Mouse (Mus musculus): ENCODE results near the gene Smcp. TPM values are rescaled to one million over a fixed set of nuclear protein-coding genes. Genes with fewer than 3 reads are reported as not detected.

The Smcp gene
- polyA plus RNA-seq, 1 experiment from 2014 or later, result not detected

DNA sequence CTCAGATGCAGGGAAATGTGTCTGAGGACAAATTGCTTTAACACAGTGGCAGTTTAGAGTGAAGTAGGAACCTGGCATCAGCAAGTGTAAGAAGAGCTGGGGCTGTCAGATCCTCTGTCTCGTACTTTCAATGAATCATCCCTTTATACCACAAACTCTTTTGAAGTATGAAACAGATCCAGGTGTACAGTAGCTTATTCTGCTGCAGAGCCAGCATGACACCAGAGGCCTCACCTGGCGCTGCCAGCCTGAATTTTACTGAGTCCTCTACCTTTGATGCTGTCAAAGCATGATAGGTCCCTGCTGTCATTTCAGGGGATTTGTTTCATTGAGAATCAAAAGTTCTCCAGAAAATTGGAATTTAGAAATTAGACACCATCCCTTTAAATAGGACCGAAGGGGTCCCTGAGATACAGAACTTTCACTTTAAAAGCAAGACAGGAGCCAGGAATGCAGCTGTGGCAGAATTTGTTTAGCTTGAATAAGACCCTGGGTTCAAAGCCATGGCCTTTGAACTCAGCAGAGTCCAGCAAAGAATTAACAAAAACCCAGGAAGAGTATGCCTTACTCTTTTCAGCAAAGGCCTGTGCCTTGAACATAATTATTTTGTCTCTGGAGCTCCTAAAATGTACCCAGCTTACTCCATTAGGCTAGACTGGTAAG, 5.5 kb downstream of the Smcp start:
- no peak overlapping the region for H3K4me3 ChIP-seq
- H3K4me1 ChIP-seq, result no peaks in the 10 kb centered on the region
- no peak overlapping the region for H3K27ac ChIP-seq
- no peak overlapping the region for H3K9ac ChIP-seq
- no peaks in the 10 kb centered on the region for H3K36me3 ChIP-seq (ENCODE audit: poor library complexity, severe bottlenecking)
- no peak for ATAC-seq
- WGBS, result 60% methylated on average over 3 of the region's 3 CpGs
- H3K9me3 ChIP-seq (replicated peaks), result no peaks in the 10 kb centered on the region
- H3K27me3 ChIP-seq, result no peaks in the 10 kb centered on the region
- no peak overlapping the region for H3K4me2 ChIP-seq

GRCm38 (mm10) chr3:92579508-92579907, 9.3 kb downstream of the Smcp start:
- H3K4me1 ChIP-seq, result no peaks in the 10 kb centered on the region
- H3K27me3 ChIP-seq, result no peaks in the 10 kb centered on the region
- H3K36me3 ChIP-seq (ENCODE audit: poor library complexity, severe bottlenecking), result no peaks in the 10 kb centered on the region
- WGBS, result 60% methylated on average over 1 of the region's 1 CpGs
- H3K9me3 ChIP-seq (replicated peaks), result no peaks in the 10 kb centered on the region
- H3K4me3 ChIP-seq, result no peak overlapping the region
- H3K4me2 ChIP-seq, result no peak overlapping the region
- no peak for ATAC-seq
- no peak overlapping the region for H3K9ac ChIP-seq
- no peak overlapping the region for H3K27ac ChIP-seq

- H3K4me1 ChIP-seq, result no peaks in the 10 kb centered on the region
- no peaks in the 10 kb centered on the region for H3K9me3 ChIP-seq (replicated peaks)
- no peaks in the 10 kb centered on the region for H3K36me3 ChIP-seq (ENCODE audit: poor library complexity, severe bottlenecking)
- H3K4me3 ChIP-seq, result no peak overlapping the region
- no peak for ATAC-seq
- no peaks in the 10 kb centered on the region for H3K27me3 ChIP-seq
- no peak overlapping the region for H3K27ac ChIP-seq
- H3K9ac ChIP-seq, result no peak overlapping the region
- WGBS, result 67% methylated on average over 4 of the region's 4 CpGs
- H3K4me2 ChIP-seq, result no peak overlapping the region
Observed at GRCm38 (mm10) chr3:92578652-92579413, 10.0 kb downstream of the Smcp start.

DNA sequence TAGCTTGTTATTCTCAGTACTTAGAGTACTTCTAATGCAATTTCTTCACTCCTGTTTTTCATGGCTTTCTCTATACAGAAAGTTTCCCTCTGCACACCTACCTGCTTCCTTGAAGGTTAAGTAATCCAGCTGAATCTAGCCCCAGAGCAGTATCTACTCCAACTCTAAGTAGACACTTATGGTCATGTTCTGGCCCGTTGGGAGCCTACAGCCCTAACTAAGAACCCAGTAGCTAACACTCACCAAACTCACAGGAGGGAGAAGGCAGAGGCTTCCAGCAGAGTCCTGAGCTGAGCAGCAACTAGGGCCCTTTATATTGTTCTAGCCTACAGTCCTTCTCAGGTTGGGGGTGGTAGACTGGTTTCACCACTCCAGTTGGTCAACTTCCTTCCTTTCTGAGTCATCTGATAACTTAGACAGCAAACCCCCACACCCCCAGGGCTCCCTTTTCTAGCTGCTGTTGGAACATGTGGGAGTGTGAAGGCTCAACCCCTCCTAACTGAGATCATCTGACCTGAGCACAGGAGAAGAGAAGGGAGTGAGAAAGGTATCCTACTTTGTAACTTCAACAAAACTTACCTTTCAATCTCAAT, 15.3 kb downstream of the Smcp start, which contains the start of gene Ivl:
Gene Ivl (minus strand): TSS at position 287 of the 593 bp plus-strand sequence.
- H3K4me2 ChIP-seq, result no peak within 1 kb of the TSS
- H3K27ac ChIP-seq, result no peak within 1 kb of the TSS
- no peak within 1 kb of the TSS for H3K4me3 ChIP-seq
- no peak within 1 kb of the TSS for H3K9ac ChIP-seq
- WGBS, result 86% methylated on average over 1 of the region's 1 CpGs
- H3K9me3 ChIP-seq (replicated peaks), result no peaks in the 10 kb centered on the region
- H3K4me1 ChIP-seq, result no peaks in the 10 kb centered on the region
- no peaks in the 10 kb centered on the region for H3K27me3 ChIP-seq
- no peak for ATAC-seq
- H3K36me3 ChIP-seq (ENCODE audit: poor library complexity, severe bottlenecking), result no peaks in the 10 kb centered on the region

DNA sequence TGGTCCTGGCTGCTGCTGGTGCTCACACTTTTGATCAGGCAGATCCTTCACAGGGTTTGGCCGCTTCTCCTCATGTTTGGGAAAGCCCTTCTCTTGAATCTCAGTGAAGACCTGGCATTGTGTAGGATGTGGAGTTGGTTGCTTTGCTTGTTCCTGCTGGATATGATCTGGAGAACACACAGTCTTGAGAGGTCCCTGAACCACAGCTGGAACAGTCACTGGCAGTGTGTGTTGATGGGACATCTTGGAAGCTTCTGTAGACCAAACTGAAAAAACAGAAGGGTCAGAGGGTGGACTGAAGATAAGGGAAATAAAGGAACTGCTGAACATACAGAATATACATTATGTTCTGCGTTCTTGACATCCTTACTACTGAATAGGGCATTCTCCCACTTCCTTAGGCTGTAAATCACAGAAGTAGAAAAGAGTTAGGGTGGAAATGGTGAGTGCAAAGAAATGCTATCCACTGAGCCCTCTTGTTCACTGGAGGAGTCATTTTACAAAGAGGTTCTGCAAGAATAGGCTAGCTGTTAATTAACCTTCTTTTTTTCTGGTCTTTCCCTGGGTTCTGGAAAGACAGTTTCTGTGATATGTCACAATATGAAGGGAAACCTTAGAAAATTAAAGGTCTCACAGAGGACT, 16.2 kb downstream of the Smcp start:
- Histone ChIP-seq H3K9me3 (replicated peaks) (no peaks in the 10 kb centered on the region), H3K27ac (no peak overlapping the region), H3K4me2 (no peak overlapping the region), H3K36me3 (ENCODE audit: poor library complexity, severe bottlenecking) (no peaks in the 10 kb centered on the region), H3K4me3 (no peak overlapping the region), H3K27me3 (no peaks in the 10 kb centered on the region), H3K9ac (no peak overlapping the region), H3K4me1 (no peaks in the 10 kb centered on the region)
- no peak for ATAC-seq
- WGBS, result 64% methylated on average over 2 of the region's 2 CpGs

GRCm38 (mm10) chr3:92568752-92569151, 20.0 kb downstream of the Smcp start:
- no peak for ATAC-seq
- Histone ChIP-seq H3K4me3 (no peak overlapping the region), H3K4me2 (no peak overlapping the region), H3K4me1 (no peaks in the 10 kb centered on the region), H3K27me3 (no peaks in the 10 kb centered on the region), H3K9me3 (replicated peaks) (no peaks in the 10 kb centered on the region), H3K9ac (no peak overlapping the region), H3K27ac (no peak overlapping the region), H3K36me3 (ENCODE audit: poor library complexity, severe bottlenecking) (no peaks in the 10 kb centered on the region)
- WGBS, result 89% methylated on average over 2 of the region's 2 CpGs

DNA sequence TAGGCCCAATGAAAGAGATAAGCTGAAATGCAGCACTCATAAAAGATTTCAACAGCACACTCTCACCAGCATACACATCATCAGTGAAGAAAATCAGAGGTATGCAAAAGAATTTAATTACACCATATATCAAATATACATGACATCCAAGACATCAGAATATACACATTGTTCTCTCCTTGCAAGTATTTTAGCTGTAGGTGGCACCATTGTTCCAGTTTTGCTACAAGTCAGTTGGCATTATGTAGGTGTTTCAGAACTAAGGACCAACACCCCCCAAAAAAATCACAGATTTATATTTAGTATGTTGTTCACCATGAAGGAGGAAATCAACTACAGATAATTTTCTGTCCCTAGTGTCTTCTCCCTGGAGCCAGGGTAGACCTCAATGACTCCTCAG, 23.4 kb downstream of the Smcp start:
- Histone ChIP-seq H3K27me3 (no peaks in the 10 kb centered on the region), H3K4me3 (no peak overlapping the region), H3K9me3 (replicated peaks) (no peaks in the 10 kb centered on the region), H3K9ac (no peak overlapping the region), H3K4me1 (no peaks in the 10 kb centered on the region), H3K27ac (no peak overlapping the region), H3K36me3 (ENCODE audit: poor library complexity, severe bottlenecking) (no peaks in the 10 kb centered on the region), H3K4me2 (no peak overlapping the region)
- ATAC-seq, result no peak

GRCm38 (mm10) chr3:92534411-92534810, 54.4 kb downstream of the Smcp start, which contains the start of gene 2310046K23Rik:
Gene 2310046K23Rik, minus strand, starts transcription at chr3:92534511.
- no peaks in the 10 kb centered on the region for H3K27me3 ChIP-seq
- no peak within 1 kb of the TSS for H3K4me2 ChIP-seq
- no peak for ATAC-seq
- no peak within 1 kb of the TSS for H3K9ac ChIP-seq
- no peaks in the 10 kb centered on the region for H3K4me1 ChIP-seq
- no peaks in the 10 kb centered on the region for H3K36me3 ChIP-seq (ENCODE audit: poor library complexity, severe bottlenecking)
- no peaks in the 10 kb centered on the region for H3K9me3 ChIP-seq (replicated peaks)
- 90% methylated on average over 3 of the region's 3 CpGs for WGBS
- no peak within 1 kb of the TSS for H3K4me3 ChIP-seq
- no peak within 1 kb of the TSS for H3K27ac ChIP-seq

Other genes with a start within 250 kb of the Smcp start
- not detected in 2 replicates for gene Sprr2d, start 249.9 kb downstream of the Smcp start, polyA plus RNA-seq (2015; fragmentation: Nextera tagmentation; extraction: Ambion mirVana)
- gene Sprr2e, start 236.9 kb downstream of the Smcp start, polyA plus RNA-seq (2015; fragmentation: Nextera tagmentation; extraction: Ambion mirVana), result not detected in 2 replicates
- gene Sprr2f, start 223.8 kb downstream of the Smcp start, polyA plus RNA-seq (2015; fragmentation: Nextera tagmentation; extraction: Ambion mirVana), result not detected in 2 replicates
- gene Sprr2h, start 203.3 kb downstream of the Smcp start, polyA plus RNA-seq (2015; fragmentation: Nextera tagmentation; extraction: Ambion mirVana), result not detected in 2 replicates
- gene Sprr2i, start 181.0 kb downstream of the Smcp start, polyA plus RNA-seq (2015; fragmentation: Nextera tagmentation; extraction: Ambion mirVana), result not detected in 2 replicates
- not detected in 2 replicates for gene Sprr2j-ps, start 170.9 kb downstream of the Smcp start, polyA plus RNA-seq (2015; fragmentation: Nextera tagmentation; extraction: Ambion mirVana)
- gene Gm9774, start 159.6 kb downstream of the Smcp start, polyA plus RNA-seq (2015; fragmentation: Nextera tagmentation; extraction: Ambion mirVana), result 10.3 and 12.2 TPM in 2 replicates
- gene Sprr2k, start 156.4 kb downstream of the Smcp start, polyA plus RNA-seq (2015; fragmentation: Nextera tagmentation; extraction: Ambion mirVana), result not detected in 2 replicates
- gene Sprr1b, start 150.2 kb downstream of the Smcp start, polyA plus RNA-seq (2015; fragmentation: Nextera tagmentation; extraction: Ambion mirVana), result not detected in 2 replicates
- not detected in 2 replicates for gene Sprr3, start 130.3 kb downstream of the Smcp start, polyA plus RNA-seq (2015; fragmentation: Nextera tagmentation; extraction: Ambion mirVana)
- gene Sprr1a, start 103.1 kb downstream of the Smcp start, polyA plus RNA-seq (2015; fragmentation: Nextera tagmentation; extraction: Ambion mirVana), result not detected in 2 replicates
- gene Sprr4, start 88.5 kb downstream of the Smcp start, polyA plus RNA-seq (2015; fragmentation: Nextera tagmentation; extraction: Ambion mirVana), result not detected in 2 replicates
- not detected in 2 replicates for gene 2310046K23Rik, start 54.5 kb downstream of the Smcp start, polyA plus RNA-seq (2015; fragmentation: Nextera tagmentation; extraction: Ambion mirVana)
- gene Ivl, start 15.3 kb downstream of the Smcp start, polyA plus RNA-seq (2015; fragmentation: Nextera tagmentation; extraction: Ambion mirVana), result not detected in 2 replicates
- not detected in 2 replicates for gene 2210017I01Rik, start 18.5 kb upstream of the Smcp start, polyA plus RNA-seq (2015; fragmentation: Nextera tagmentation; extraction: Ambion mirVana)
- gene Lce6a, start 32.7 kb upstream of the Smcp start, polyA plus RNA-seq (2015; fragmentation: Nextera tagmentation; extraction: Ambion mirVana), result not detected in 2 replicates
- gene Lce1a1, start 59.3 kb upstream of the Smcp start, polyA plus RNA-seq (2015; fragmentation: Nextera tagmentation; extraction: Ambion mirVana), result not detected in 2 replicates
- not detected in 2 replicates for gene Lce1b, start 67.9 kb upstream of the Smcp start, polyA plus RNA-seq (2015; fragmentation: Nextera tagmentation; extraction: Ambion mirVana)
- not detected in 2 replicates for gene Lce1a2, start 81.3 kb upstream of the Smcp start, polyA plus RNA-seq (2015; fragmentation: Nextera tagmentation; extraction: Ambion mirVana)
- not detected in 2 replicates for gene Lce1c, start 90.2 kb upstream of the Smcp start, polyA plus RNA-seq (2015; fragmentation: Nextera tagmentation; extraction: Ambion mirVana)
- gene Lce1d, start 98.2 kb upstream of the Smcp start, polyA plus RNA-seq (2015; fragmentation: Nextera tagmentation; extraction: Ambion mirVana), result not detected in 2 replicates
- gene Lce1e, start 120.1 kb upstream of the Smcp start, polyA plus RNA-seq (2015; fragmentation: Nextera tagmentation; extraction: Ambion mirVana), result not detected in 2 replicates
- gene Lce1f, start 131.4 kb upstream of the Smcp start, polyA plus RNA-seq (2015; fragmentation: Nextera tagmentation; extraction: Ambion mirVana), result not detected in 2 replicates
- gene Gm38119, start 150.1 kb upstream of the Smcp start, polyA plus RNA-seq (2015; fragmentation: Nextera tagmentation; extraction: Ambion mirVana), result not detected in 2 replicates
- gene Lce1g, start 163.3 kb upstream of the Smcp start, polyA plus RNA-seq (2015; fragmentation: Nextera tagmentation; extraction: Ambion mirVana), result not detected in 2 replicates
- not detected in 2 replicates for gene Lce1h, start 176.1 kb upstream of the Smcp start, polyA plus RNA-seq (2015; fragmentation: Nextera tagmentation; extraction: Ambion mirVana)
- gene Lce1i, start 189.9 kb upstream of the Smcp start, polyA plus RNA-seq (2015; fragmentation: Nextera tagmentation; extraction: Ambion mirVana), result not detected in 2 replicates
- not detected in 2 replicates for gene Lce1j, start 201.5 kb upstream of the Smcp start, polyA plus RNA-seq (2015; fragmentation: Nextera tagmentation; extraction: Ambion mirVana)
- not detected in 2 replicates for gene Lce1k, start 218.9 kb upstream of the Smcp start, polyA plus RNA-seq (2015; fragmentation: Nextera tagmentation; extraction: Ambion mirVana)
- gene Kprp, start 238.2 kb upstream of the Smcp start, polyA plus RNA-seq (2015; fragmentation: Nextera tagmentation; extraction: Ambion mirVana), result not detected in 2 replicates

Data from forebrain, embryonic 13.5 days (tissue).